Mouse (Mus musculus) cerebellum, postnatal 36 days (tissue): ENCODE data around the gene Ythdf2.

Experiments used
- DNase-seq, 2 experiments: peaks; one replicate each; pipeline ENCODE4 v3.0.0; 2021 to 2022; ENCODE audit warnings: mixed read lengths in 2 of 2

The Ythdf2 gene

DNA sequence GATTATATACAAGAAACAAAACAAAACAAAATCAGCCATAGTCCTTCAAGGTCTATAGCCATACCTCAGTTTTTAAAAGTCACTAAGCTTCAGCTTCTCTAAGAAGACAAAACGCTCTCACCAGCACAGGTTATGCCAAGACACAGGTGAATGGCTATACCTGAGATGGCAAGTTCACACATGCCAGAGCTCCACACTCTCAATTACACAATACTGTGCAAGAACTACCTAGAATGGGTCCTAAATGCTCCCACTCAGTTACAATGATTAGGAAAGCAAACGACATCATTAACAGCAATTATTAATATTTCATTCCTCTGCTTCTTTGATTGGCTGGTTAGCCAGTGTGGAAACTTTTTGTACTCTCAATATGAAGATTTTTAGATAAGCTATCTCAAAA, 2.8 kb downstream of the Ythdf2 start:
- no peak for DNase-seq

DNA sequence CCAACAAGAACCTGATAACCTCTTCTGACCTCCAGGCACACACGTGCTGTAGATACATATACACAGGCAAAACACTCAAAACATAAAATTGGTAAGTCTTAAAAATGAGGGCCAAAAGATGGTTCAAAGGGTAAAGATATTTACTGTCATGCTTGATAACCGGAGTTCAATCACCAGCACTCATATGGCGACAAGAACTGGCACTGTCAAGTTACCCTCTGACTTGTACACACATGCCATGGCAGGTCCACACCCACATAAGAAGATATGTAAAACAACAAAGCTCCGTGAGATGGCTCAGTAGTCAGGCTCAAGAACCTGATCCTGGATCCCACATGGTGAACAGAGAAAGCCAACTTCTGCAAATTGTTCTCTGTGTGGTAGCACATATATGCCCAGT, 4.8 kb downstream of the Ythdf2 start:
- no peak for DNase-seq

DNA sequence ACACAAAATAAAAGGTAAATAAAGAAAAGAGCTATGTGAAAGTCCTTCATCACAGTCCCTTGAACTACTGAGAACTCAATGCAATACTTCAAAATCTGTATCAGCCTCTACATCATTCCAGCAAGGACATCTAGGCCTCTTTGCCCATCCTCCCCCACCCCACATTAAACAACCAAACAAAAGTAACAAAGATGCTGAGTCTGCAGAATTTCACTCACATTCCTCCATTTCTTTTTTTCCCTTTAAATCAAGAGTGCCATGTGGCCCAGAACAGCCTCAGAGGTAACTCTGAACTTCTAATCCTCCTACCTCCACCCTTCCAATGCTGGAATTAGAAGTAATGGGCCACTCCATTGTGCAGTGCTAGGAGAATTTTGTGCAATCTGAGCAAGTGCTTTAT, 13.3 kb downstream of the Ythdf2 start:
- DNase-seq: no peak

DNA sequence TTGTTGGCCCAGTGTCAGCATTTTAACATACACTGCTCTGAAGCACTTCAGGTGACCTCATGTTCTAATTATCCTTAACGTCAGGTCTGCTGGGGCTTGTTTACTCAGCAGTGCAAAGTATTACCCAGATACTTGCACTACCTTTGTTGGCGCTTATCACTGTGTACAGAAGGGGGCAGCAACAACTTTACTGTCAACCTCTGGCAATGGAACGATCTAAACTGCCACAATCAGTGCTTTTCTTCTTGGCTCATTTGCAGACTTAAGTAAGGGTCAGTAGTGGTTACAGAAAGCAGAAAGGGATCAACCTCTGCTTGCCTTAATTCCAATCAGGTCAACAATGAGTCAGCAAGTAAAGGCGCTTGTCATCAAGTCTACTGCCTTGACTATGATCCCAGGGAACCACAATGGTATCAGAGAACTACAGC, 13.8 kb downstream of the Ythdf2 start:
- DNase-seq: no peak

DNA sequence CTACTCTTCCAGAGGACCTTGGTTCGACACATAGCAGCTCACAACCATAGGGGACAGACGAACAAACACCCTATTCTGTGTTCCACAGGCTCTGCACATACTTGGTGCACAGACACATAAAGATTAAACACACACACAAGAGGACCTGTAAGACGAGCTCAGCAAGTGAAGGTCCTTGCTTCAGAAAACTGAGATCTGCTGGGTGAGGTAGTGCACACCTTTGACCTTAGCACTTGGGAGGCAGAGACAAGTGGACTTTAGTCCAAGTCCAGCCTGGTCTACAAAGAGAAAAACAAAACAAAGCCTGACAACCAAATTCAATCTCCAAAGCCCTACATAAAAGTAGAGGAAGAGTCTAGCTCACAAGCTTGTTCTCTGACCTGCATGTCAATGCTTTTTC, 17.1 kb downstream of the Ythdf2 start:
- DNase-seq: no peak

DNA sequence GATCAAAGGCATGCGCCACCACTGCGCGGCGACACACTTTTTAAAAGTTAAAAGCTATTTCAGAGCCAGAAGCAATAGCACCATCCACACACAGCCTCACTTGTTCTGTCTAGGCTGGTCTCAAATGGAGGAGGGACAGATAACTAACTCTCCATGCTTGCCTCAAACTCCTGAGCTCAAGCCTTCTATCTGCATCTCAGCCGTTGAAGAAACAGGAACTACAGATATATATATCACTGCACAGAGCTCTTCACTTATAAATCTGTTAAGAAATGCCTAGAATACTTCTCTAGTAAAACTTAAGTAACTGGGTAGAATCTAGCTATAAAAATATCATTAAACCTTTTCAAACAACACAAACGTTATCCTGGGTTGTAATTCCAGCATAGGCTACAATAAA, 17.7 kb downstream of the Ythdf2 start:
- no peak for DNase-seq

DNA sequence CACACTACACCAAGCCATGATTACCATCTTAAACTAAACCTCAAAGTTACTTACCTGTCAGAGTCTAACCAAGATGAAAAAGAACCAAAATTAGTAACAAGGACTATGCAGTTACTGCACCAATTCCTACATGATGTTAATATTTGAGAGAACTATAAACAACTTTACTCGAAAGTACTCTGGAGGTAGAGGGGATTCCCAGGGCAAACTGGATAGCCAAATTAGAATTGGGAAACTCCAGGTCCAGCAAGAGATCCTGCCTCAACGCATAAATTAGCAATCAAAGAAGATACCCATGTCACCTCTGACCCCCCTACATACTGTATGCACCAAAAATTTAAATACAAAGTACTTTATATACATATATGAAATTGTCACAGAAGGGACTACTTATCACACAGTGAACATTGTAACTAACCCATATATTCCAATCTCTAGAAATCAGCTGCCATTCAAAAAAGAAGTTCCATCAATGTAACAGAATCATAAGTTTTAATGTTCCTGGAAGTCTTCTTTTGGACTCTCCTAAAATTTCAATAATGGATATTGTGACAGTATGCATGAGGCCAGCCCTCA, 24.2 kb downstream of the Ythdf2 start:
- DNase-seq: no peak

DNA sequence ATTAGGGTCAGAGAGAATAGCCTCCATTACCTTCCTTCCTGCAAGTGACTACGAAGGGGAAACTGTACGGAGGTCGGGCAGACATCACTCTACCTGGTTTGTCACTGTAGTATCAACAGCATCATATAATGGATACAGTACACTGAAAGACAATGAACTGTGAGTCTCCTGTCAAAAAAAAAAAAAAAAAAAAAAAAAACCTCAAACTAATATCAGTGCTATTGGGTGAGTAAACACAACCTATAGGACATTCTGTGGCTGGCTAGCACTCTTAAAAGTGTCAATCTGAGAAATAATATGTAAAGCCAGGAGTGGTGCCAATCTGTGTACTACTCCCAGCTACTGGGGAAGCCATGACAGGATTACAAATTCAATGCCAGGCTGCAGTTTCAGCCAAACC, 28.9 kb downstream of the Ythdf2 start:
- no peak for DNase-seq

DNA sequence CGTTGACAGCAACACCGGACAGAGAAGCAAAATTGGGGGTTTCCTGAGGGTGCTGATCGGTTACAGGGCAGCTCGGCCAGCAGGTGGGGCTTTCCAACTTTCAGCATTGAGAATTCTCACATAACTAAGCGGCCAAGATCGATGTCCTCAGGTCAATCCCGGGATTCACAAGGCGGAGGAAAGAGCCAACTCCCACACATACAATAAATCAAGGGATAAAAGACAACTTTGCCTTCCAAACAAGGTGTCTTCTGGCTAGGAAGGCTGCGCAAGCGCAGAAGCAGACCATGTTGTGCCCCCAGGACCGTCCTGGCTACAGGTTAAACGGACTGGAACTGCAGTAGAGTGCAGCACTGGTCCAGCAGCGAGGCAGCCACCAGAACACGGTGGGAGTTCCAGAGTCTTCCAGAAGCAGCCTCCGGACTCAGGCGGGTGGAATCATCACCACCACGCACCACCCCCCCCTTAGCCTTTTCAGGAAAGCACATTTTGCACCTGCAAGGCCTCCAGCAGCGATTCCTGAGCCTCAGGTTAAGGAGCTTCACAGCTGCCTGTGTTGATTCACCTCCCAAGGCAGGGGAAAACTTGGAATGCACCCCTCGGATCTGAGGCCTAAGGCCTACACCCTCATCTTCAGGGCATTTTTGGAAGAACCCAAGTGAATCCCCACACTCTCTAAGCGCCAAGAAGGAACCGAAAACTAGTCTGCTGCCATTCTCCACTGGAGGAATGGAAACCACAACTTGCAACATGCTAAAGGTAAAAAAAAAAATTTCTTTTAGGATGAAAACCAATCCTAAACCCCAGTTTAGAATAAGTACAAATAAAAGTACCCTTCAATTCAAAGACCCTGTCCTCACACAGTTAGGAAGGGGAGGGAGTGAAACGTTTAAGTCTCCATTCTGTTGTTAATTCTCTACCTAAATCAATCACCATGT, 30.1 kb downstream of the Ythdf2 start:
- no peak for DNase-seq

DNA sequence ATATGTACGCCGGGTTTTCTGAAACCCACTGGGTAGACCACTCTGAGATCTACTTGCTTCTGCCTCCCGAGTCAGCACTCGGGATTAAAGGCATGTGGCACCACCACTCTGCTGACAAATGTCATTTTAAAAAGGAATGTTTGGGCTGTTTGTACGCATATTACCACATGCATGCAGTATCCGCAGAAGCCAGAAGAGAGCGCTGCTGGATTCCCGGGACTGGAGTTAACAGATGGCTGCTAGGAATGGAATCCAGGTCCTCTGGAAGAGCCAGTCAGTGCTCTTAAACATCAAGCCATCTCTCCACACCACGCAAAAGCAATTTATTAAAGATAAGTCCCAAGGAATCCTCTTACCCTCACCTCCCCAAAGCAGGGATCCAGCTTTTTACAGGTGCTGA, 31.4 kb downstream of the Ythdf2 start:
- DNase-seq: peak; percentile 47 to 48

DNA sequence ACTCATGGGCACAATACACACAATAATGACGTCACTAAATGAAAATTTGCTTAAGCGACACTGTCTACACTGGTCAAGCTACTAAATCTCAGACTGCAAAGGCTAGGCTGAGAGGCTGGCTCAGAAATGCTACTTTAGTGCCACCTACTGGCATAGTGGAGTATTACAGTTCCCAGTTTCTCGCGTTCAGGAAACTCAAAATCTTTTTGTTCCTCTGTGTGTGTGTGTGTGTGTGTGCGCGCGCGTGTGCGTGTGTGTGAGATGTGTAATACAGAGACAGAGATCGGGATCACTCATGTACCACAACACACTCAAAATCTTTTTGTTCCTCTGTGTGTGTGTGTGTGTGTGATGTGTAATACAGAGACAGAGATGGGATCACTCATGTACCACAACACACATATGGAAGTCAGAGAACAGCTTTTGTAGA, 33.5 kb downstream of the Ythdf2 start:
- peak; percentile 37 to 77 for DNase-seq

DNA sequence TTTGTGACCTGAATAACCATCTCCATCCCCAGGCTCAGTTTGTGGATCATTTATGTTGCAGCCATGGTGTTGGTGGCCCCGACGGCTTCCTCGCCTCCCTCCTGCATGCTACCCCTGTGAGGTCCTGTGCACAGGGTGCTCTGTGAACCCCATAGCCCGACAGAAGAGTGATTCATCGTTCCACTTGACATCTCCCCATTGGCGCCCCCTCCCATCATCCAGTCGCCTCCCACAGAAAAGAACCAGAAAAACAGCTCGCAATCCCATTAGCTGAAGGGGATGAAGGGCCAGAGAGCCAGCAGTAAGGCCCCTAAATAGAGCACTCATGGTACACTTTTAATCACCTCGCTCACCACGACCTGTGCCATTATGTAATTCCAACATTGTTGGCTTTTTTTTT, 35.6 kb downstream of the Ythdf2 start:
- no peak for DNase-seq

DNA sequence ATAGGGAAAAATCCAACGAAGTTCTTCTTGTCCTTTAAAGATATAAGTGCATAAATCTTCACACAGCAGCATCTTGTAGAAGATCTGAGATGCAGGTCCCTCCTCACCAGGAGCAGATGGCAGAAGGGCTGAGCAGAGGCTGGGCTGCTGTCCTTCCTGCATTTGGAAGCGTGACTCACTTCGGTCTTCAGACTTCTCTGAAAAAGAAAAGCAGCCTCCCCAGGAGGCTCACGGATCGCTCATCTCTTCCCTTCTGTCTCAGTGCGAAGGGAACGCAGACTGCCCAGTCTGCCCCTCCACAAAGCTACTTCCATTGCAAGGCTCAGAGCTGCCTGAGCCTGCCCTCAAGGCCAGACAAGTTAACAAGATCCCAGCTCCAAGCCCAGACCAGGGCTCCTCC, 41.2 kb downstream of the Ythdf2 start:
- no peak for DNase-seq

DNA sequence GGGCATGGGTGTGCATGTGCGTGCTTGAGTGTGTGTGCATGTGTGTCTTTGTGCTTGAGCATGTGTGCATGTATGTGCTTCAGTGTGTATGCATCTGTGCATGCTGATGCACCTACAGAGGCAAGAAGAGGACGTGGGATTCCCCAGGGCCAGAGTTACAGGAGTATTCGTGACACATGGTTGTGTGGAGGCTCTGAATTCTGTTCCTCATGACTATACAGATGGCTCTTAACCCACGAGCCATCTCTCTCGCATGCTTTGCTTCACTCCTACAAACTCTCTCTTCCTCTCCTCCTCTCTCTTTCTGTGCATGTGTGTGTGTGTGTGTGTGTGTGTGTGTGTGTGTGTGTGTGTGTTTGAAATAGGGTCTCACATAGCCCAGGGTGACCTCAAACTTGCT, 42.3 kb downstream of the Ythdf2 start:
- DNase-seq: no peak

DNA sequence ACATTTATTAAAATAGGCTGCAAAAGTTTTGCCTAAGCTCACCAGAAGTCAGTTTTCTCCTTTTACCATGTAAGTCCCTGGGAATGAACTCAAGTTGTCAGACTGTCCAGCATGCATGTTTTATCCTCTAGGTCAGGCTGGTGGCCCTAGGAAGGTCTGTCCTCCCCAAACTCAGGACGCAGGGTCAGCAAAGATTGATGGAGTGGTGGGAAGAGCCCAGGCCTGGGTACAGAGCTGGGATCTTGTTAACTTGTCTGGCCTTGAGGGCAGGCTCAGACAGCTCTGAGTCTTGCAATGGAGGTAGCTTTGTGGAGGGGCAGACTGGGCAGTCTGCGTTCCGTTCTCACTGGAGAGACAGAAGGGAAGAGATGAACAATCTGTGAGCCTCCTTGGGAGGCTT, 42.8 kb downstream of the Ythdf2 start:
- DNase-seq: no peak

DNA sequence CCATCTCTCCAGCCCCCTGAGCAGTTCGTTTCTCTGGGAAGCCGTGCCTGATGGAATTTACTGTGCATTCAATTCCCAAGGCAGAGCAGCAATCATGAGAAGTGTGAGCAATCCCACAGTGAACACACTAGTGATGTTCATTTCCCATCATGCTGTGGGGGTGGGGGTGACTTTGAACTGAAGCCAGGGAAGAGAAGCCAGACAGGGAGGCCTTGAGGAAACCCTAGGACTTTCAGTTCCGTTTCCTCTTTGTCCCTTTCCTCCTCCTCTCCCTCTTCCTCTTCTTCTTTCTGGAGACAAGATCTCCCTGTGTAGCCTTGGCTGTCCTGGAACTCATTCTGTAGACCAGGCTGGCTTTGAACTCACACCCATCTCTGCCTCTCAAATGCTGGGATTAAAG, 44.7 kb downstream of the Ythdf2 start:
- DNase-seq: no peak

DNA sequence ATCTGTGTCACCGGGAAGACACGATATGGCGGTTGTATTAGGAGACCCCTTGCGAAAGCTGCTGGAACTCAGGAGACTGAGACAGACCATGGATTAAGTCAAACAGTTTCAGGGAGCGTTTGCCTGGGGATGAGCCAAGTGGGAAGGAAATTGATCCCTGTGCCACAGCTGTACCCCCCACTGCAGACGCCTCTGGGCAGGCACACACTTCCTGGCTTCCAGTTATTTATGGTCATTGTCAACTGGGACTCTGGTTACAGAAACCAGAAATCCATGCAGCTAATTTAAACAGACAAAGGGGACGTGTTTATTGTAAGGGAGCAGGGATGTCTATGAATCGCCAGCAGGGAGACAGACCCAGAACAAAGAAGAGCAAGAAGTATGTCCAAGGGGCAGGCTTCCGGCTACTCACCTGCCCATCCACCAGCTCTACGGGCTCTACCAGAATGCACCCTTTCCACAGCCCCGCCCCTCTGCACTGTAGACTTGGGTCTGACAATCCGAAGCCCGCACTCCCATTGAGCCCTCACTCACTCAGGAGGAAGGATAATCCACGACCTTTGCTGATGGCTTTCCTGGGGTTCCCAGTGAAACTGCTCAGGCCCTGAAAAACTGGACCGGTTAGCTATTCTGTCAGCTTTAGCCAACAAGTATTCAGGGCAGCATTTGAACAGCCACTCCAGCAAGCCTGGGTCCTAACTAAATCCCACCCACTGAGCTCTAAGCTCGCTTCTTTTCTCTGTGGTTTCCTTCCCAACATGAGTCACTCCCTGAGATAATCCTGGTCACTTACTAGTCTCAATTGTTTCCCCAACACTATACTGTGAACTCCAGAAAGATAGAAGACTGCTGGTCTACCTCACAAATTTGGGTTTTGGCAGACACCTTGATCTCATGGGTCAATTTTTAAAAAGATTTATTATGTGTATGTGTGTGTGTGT, 45.5 kb downstream of the Ythdf2 start:
- no peak for DNase-seq

DNA sequence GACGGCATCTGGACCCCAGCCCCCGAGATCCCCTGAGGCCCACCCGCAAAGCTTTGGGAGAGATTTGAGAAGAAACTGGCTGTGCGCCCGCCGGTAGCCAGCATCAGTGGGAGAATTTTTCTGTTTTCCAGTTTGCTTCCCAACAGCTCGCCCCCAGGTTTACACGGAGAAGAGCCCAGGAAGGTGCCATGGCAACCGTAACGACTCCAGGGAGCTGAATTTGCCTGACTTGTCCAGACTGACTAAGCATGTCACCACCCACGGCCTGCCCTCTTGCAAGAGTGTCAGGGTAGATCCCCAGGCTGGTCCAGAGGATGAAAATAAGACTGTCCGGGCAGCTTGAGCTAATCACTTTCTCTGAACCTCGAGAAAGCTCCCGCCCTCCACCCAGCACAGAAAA, 46.4 kb downstream of the Ythdf2 start:
- no peak for DNase-seq

DNA sequence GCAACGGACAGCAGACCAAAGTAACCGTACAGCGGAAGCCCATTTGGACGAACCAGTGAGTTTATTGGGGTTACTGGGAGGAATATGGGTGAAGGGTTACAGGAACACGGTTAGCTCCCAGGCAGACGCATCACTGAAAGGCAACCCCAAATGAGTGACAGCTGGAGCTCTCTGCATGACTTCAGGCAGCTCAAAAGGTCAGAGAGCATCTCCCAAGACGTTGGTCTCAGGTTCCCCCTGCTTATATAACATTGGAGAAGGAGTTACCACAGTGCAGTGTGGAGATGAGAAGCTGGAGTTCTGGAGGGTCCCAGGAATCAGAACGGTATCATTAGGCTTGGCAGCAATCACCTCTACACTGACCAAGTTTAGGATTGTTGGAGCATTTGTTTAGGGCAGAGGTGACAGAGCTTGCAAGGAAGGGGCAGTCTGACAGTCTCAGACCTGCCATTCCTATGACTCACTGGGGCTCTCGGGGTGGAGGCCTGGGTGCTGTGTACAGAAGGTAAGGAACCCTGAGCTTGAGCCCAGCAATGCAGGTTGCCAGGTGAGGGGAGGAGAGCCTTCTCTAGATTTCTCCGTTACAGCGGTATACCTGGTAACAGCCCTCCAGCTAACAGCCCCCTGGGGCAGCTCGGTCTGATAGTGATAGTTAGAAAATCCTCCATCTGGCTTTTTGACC, 55.0 kb downstream of the Ythdf2 start:
- DNase-seq: no peak

DNA sequence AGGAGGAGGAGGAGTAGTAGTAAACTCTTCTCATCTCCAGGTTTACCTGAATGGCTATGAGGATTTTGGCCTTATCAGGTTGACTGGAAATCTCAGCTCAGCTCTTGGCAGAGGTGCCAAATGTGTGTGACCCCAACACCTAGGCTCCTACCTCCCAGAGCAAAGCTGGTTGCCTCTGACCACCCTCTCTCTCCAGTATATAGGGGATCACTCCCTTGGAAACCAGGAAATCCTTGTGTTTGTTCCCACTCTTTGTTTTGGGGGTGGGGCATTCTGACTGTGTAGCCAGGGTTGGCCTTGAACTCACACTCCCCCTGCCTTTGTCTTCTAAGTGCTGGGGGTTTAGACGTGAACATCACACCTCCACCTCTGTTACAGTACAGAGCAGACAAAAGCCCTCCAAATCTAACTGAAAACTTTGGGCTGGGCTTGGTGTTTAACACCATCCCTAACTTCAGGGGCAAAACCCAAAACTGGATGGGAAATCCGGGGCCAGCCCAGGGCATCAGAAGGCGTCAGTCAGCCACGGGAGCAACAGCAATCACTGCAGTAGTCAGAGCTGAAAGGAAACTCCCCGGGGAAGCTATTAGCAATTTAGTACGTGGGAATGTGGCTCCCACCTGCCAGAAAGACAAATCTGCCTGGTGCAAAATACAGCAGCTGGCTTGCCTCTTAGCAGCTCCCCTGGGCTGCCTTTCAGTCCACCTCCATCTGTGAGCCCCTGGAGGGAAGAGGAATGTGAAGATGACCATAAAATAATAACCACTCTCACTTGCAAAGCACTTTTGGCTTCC, 57.0 kb downstream of the Ythdf2 start:
- no peak for DNase-seq

DNA sequence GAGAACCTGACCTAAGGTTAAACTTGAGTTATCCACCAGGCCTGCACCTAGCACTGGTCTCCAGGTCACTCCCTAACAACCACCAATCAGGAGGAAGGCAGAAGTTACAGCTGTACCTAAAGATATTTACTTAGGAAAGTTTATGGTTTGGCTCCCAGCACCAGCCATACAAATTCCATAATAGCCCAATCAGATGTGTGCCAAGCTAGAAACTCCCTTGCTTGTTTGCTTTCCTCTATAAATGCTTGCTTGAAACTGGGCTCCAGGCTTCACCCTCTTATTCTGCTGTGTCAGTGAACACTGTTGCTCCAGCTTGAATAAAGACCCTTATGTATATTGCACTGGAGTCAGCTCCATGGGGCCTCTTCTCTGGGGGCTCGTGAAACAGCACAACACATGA, 60.4 kb downstream of the Ythdf2 start:
- no peak for DNase-seq

DNA sequence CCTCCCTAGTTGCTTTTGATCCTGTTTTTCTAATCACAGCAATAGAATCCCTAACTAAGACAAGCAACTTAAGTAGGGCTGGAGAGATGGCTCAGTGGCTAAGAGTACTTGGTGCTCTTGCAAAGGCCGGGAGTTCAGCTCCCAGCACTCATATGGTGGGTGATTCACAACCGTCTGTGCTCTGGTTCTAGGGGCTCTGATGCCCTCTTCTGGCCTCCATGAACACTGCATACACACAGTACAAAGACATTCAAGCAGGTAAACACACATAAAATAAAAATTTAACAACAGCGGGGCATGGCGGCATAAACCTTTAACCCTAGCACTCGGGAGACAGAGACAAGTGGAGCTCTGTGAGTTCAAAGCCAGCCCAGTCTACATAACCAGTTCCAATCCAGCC, 65.9 kb downstream of the Ythdf2 start:
- DNase-seq: no peak
